Mouse (Mus musculus): ENCODE results near the gene Ecm1.
A peak's percentile ranks its signal among the peaks of the same experiment; 100 is the strongest.

Gene Ecm1

GRCm38 (mm10) chr3:95689940-95690339 is 49.4 kb downstream of the Ecm1 start:
- no peak overlapping the region for H3K4me3 ChIP-seq (replicated peaks; ENCODE audit: low read length)
- no peak for TF ChIP-seq CTCF (conservative IDR thresholded peaks at IDR 0.05; ENCODE audit: low read length)
- no peak for TF ChIP-seq NANOG (IDR thresholded peaks at IDR 0.05; ENCODE audit: borderline replicate concordance, low read length)
- TF ChIP-seq POU5F1 (IDR thresholded peaks at IDR 0.05; ENCODE audit: borderline replicate concordance, low read length): no peak
- no peaks in the 10 kb centered on the region for H3K9me3 ChIP-seq (ENCODE audit: low read length)
- no peaks in the 10 kb centered on the region for H3K36me3 ChIP-seq (ENCODE audit: insufficient read depth, low read length)
- H3K4me1 ChIP-seq (replicated peaks; ENCODE audit: low read depth, low read length): peaks cover 52% of the 10 kb centered on the region
- peaks cover 32% of the 10 kb centered on the region for H3K27me3 ChIP-seq (ENCODE audit: insufficient read depth, low read length)

- H3K4me1 ChIP-seq (replicated peaks; ENCODE audit: low read depth, low read length): peaks cover 58% of the 10 kb centered on the region
- H3K27me3 ChIP-seq (ENCODE audit: insufficient read depth, low read length): peaks cover 32% of the 10 kb centered on the region
- H3K9me3 ChIP-seq (ENCODE audit: low read length): no peaks in the 10 kb centered on the region
- H3K4me3 ChIP-seq (replicated peaks; ENCODE audit: low read length): no peak overlapping the region
- H3K36me3 ChIP-seq (ENCODE audit: insufficient read depth, low read length): no peaks in the 10 kb centered on the region
- TF ChIP-seq CTCF (conservative IDR thresholded peaks at IDR 0.05; ENCODE audit: low read length): no peak
- no peak for TF ChIP-seq POU5F1 (IDR thresholded peaks at IDR 0.05; ENCODE audit: borderline replicate concordance, low read length)
- no peak for TF ChIP-seq NANOG (IDR thresholded peaks at IDR 0.05; ENCODE audit: borderline replicate concordance, low read length)
These were observed 50.0 kb downstream of the Ecm1 start for GRCm38 (mm10) chr3:95689171-95689915.

GRCm38 (mm10) chr3:95687524-95688421 is 51.6 kb downstream of the Ecm1 start, which contains the start of gene Adamtsl4:
Adamtsl4 (minus strand) TSS chr3:95687917.
- H3K27me3 ChIP-seq (ENCODE audit: insufficient read depth, low read length): peaks cover 32% of the 10 kb centered on the region
- H3K36me3 ChIP-seq (ENCODE audit: insufficient read depth, low read length): no peaks in the 10 kb centered on the region
- no peak for TF ChIP-seq NANOG (IDR thresholded peaks at IDR 0.05; ENCODE audit: borderline replicate concordance, low read length)
- TF ChIP-seq CTCF (conservative IDR thresholded peaks at IDR 0.05; ENCODE audit: low read length): no peak
- no peak for TF ChIP-seq POU5F1 (IDR thresholded peaks at IDR 0.05; ENCODE audit: borderline replicate concordance, low read length)
- peaks cover 73% of the 10 kb centered on the region for H3K4me1 ChIP-seq (replicated peaks; ENCODE audit: low read depth, low read length)
- H3K9me3 ChIP-seq (ENCODE audit: low read length): no peaks in the 10 kb centered on the region
- peak within 1 kb of the TSS; percentile 74 for H3K4me3 ChIP-seq (replicated peaks; ENCODE audit: low read length)

GRCm38 (mm10) chr3:95687168-95687523 is 52.2 kb downstream of the Ecm1 start:
- Histone ChIP-seq H3K4me1 (replicated peaks; ENCODE audit: low read depth, low read length) (peaks cover 79% of the 10 kb centered on the region), H3K9me3 (ENCODE audit: low read length) (no peaks in the 10 kb centered on the region), H3K27me3 (ENCODE audit: insufficient read depth, low read length) (peaks cover 32% of the 10 kb centered on the region), H3K36me3 (ENCODE audit: insufficient read depth, low read length) (no peaks in the 10 kb centered on the region), H3K4me3 (replicated peaks; ENCODE audit: low read length) (peak overlapping the region; percentile 74)
- no peak for TF ChIP-seq CTCF (conservative IDR thresholded peaks at IDR 0.05; ENCODE audit: low read length)
- TF ChIP-seq POU5F1 (IDR thresholded peaks at IDR 0.05; ENCODE audit: borderline replicate concordance, low read length): no peak
- TF ChIP-seq NANOG (IDR thresholded peaks at IDR 0.05; ENCODE audit: borderline replicate concordance, low read length): no peak

GRCm38 (mm10) chr3:95686492-95687167 is 52.7 kb downstream of the Ecm1 start:
- H3K4me3 ChIP-seq (replicated peaks; ENCODE audit: low read length): no peak overlapping the region
- H3K9me3 ChIP-seq (ENCODE audit: low read length): no peaks in the 10 kb centered on the region
- no peaks in the 10 kb centered on the region for H3K36me3 ChIP-seq (ENCODE audit: insufficient read depth, low read length)
- peaks cover 84% of the 10 kb centered on the region for H3K4me1 ChIP-seq (replicated peaks; ENCODE audit: low read depth, low read length)
- H3K27me3 ChIP-seq (ENCODE audit: insufficient read depth, low read length): peaks cover 32% of the 10 kb centered on the region
- TF ChIP-seq NANOG (IDR thresholded peaks at IDR 0.05; ENCODE audit: borderline replicate concordance, low read length) (no peak), POU5F1 (IDR thresholded peaks at IDR 0.05; ENCODE audit: borderline replicate concordance, low read length) (no peak), CTCF (conservative IDR thresholded peaks at IDR 0.05; ENCODE audit: low read length) (no peak)

GRCm38 (mm10) chr3:95685701-95686100 is 53.7 kb downstream of the Ecm1 start:
- H3K4me3 ChIP-seq (replicated peaks; ENCODE audit: low read length): no peak overlapping the region
- TF ChIP-seq CTCF (conservative IDR thresholded peaks at IDR 0.05; ENCODE audit: low read length) (no peak), NANOG (IDR thresholded peaks at IDR 0.05; ENCODE audit: borderline replicate concordance, low read length) (no peak), POU5F1 (IDR thresholded peaks at IDR 0.05; ENCODE audit: borderline replicate concordance, low read length) (no peak)
- H3K9me3 ChIP-seq (ENCODE audit: low read length): no peaks in the 10 kb centered on the region
- peaks cover 93% of the 10 kb centered on the region for H3K4me1 ChIP-seq (replicated peaks; ENCODE audit: low read depth, low read length)
- H3K36me3 ChIP-seq (ENCODE audit: insufficient read depth, low read length): no peaks in the 10 kb centered on the region
- H3K27me3 ChIP-seq (ENCODE audit: insufficient read depth, low read length): peaks cover 32% of the 10 kb centered on the region

- Histone ChIP-seq H3K4me1 (replicated peaks; ENCODE audit: low read depth, low read length) (peaks cover 94% of the 10 kb centered on the region), H3K4me3 (replicated peaks; ENCODE audit: low read length) (no peak overlapping the region), H3K9me3 (ENCODE audit: low read length) (no peaks in the 10 kb centered on the region), H3K27me3 (ENCODE audit: insufficient read depth, low read length) (peaks cover 32% of the 10 kb centered on the region), H3K36me3 (ENCODE audit: insufficient read depth, low read length) (no peaks in the 10 kb centered on the region)
- no peak for TF ChIP-seq POU5F1 (IDR thresholded peaks at IDR 0.05; ENCODE audit: borderline replicate concordance, low read length)
These were observed 54.1 kb downstream of the Ecm1 start for GRCm38 (mm10) chr3:95685301-95685700.

- TF ChIP-seq NANOG (IDR thresholded peaks at IDR 0.05; ENCODE audit: borderline replicate concordance, low read length) (no peak), POU5F1 (IDR thresholded peaks at IDR 0.05; ENCODE audit: borderline replicate concordance, low read length) (no peak), CTCF (conservative IDR thresholded peaks at IDR 0.05; ENCODE audit: low read length) (no peak)
- H3K27me3 ChIP-seq (ENCODE audit: insufficient read depth, low read length): peaks cover 32% of the 10 kb centered on the region
- no peak overlapping the region for H3K4me3 ChIP-seq (replicated peaks; ENCODE audit: low read length)
- H3K9me3 ChIP-seq (ENCODE audit: low read length): no peaks in the 10 kb centered on the region
- H3K4me1 ChIP-seq (replicated peaks; ENCODE audit: low read depth, low read length): peaks cover 95% of the 10 kb centered on the region
- H3K36me3 ChIP-seq (ENCODE audit: insufficient read depth, low read length): no peaks in the 10 kb centered on the region
These were observed 54.5 kb downstream of the Ecm1 start for GRCm38 (mm10) chr3:95684846-95685245.

Measured in E14TG2a.4 (cell line).